ENCODE assay signal across 9 mouse cellular contexts in genomic region chr17:33802221-33802620, GRCm38 (mm10). TPM values are rescaled to one million over a fixed set of nuclear protein-coding genes. Genes with fewer than 3 reads are reported as not detected.
A peak's percentile ranks its signal among the peaks of the same experiment; 100 is the strongest.
DNase-seq lines count a peak whose midpoint lies in the region; TF ChIP-seq lines count a peak whose summit lies in the region.
"Had no signal": no experiment of that assay in that cellular context is flagged by ENCODE, and none has a peak within 500 bp of the region (broad histone marks: within the 10 kb centered on the region; RNA-seq: fewer than 3 reads in every experiment).

No protein-coding gene starts in this region.

- no peak overlapping the region for H3K4me2 ChIP-seq in CH12.LX (ENCODE audit: insufficient read depth, low read depth, poor library complexity, severe bottlenecking)

- TF ChIP-seq CTCF in layer of hippocampus, adult 2 months (conservative IDR thresholded peaks at IDR 0.05) = peak; percentile 79
- TF ChIP-seq CTCF in CH12.LX (conservative IDR thresholded peaks at IDR 0.05 in 1 of 2, IDR thresholded peaks at IDR 0.05 in 1 of 2; ENCODE audit: low read depth in 2 of 2, low read length in 2 of 2) (peak; percentile 39 to 77; a peak in 3 of 4 replicates), MEL (IDR thresholded peaks at IDR 0.05 in 2 of 3, conservative IDR thresholded peaks at IDR 0.05 in 1 of 3; ENCODE audit: control insufficient read depth in 1 of 3, insufficient read depth in 1 of 3, low read depth in 2 of 3, low read length in 3 of 3, poor library complexity in 1 of 3, severe bottlenecking in 1 of 3) (peak in 2 of 3 experiments; percentile 47 to 50; a peak in 4 of 6 replicates)

- H3K4me3 ChIP-seq in layer of hippocampus, adult 2 months = no peak overlapping the region
- H3K4me3 ChIP-seq in CH12.LX (replicated peaks in 1 of 3; ENCODE audit: low read depth in 2 of 3, low read length in 2 of 3, poor library complexity in 1 of 3) = no peak overlapping the region
- no peak overlapping the region for H3K4me3 ChIP-seq in MEL (ENCODE audit: control insufficient read depth in 1 of 2, insufficient read depth in 1 of 2, low read depth in 2 of 2, low read length in 2 of 2)
- H3K4me3 ChIP-seq: megakaryocyte, embryonic 14.5 days had no signal

- H3K27me3 ChIP-seq in CH12.LX (replicated peaks) = peaks cover 6% of the 10 kb centered on the region
- no peaks in the 10 kb centered on the region; a peak in 1 of 4 replicates for H3K27me3 ChIP-seq in MEL (ENCODE audit: control insufficient read depth in 1 of 2, insufficient read depth in 2 of 2, low read length in 2 of 2)

- H3K27ac ChIP-seq in layer of hippocampus, adult 2 months = no peak overlapping the region
- H3K27ac ChIP-seq in CH12.LX (ENCODE audit: insufficient read depth, low read depth) = no peak overlapping the region
- H3K27ac ChIP-seq in MEL (ENCODE audit: control insufficient read depth, low read depth, low read length) = no peak overlapping the region

- H3K79me2 ChIP-seq in CH12.LX (replicated peaks; ENCODE audit: control insufficient read depth, extremely low read depth, insufficient read depth, poor library complexity, severe bottlenecking) = no peaks in the 10 kb centered on the region
- H3K79me2 ChIP-seq in MEL (ENCODE audit: control insufficient read depth, insufficient read depth, low read length, poor library complexity) = no peaks in the 10 kb centered on the region

- H3K9ac ChIP-seq in CH12.LX (ENCODE audit: insufficient read depth, low read depth) = no peak overlapping the region
- H3K9ac ChIP-seq in MEL (ENCODE audit: control insufficient read depth, low read depth, low read length, poor library complexity, severe bottlenecking) = no peak overlapping the region

- no peak for DNase-seq in layer of hippocampus, adult 2 months (ENCODE audit: low spot score in 2 of 2)
- DNase-seq in layer of hippocampus, adult 9-10 months (ENCODE audit: low spot score) = no peak
- DNase-seq in CH12.LX (ENCODE audit: extremely low read depth) = no peak
- no peak for DNase-seq in MEL (ENCODE audit: low read depth, low spot score)
- peak; percentile 73 for DNase-seq in induced T-regulatory cell, adult 2 months (ENCODE audit: low read depth)
- DNase-seq in urinary bladder, postnatal 4 days (ENCODE audit: low spot score in 2 of 2) = no peak
- DNase-seq in left cerebral cortex, postnatal 25 days (ENCODE audit: low spot score in 2 of 2) = no peak
- DNase-seq: cerebellum, adult 9-11 months had no signal

- TF ChIP-seq POLR2A in CH12.LX (IDR thresholded peaks at IDR 0.05; ENCODE audit: low read depth, low read length) = no peak
- TF ChIP-seq POLR2A in MEL (IDR thresholded peaks at IDR 0.05; ENCODE audit: control insufficient read depth in 1 of 2, insufficient read depth in 1 of 2, low read depth in 1 of 2, low read length in 2 of 2, poor library complexity in 1 of 2) = no peak

- in situ Hi-C loops in CH12.LX (cut with MboI; ENCODE audit: low pct_ligation_motif_present, low pct_unique_long_range_greater_than_20kb, low sequenced_read_pairs) = loop anchor here (10.0 kb wide), 1 partner anchor 357 kb away; no protein-coding TSS in a partner anchor

- no peaks in the 10 kb centered on the region for H3K36me3 ChIP-seq in CH12.LX (replicated peaks in 1 of 2; ENCODE audit: control insufficient read depth in 1 of 2, insufficient read depth in 1 of 2, low read length in 1 of 2)
- no peaks in the 10 kb centered on the region for H3K36me3 ChIP-seq in MEL (ENCODE audit: control insufficient read depth in 1 of 2, insufficient read depth in 2 of 2, low read length in 2 of 2)

- no peak for TF ChIP-seq EP300 in CH12.LX (IDR thresholded peaks at IDR 0.05; ENCODE audit: low read length)
- TF ChIP-seq EP300 in MEL (IDR thresholded peaks at IDR 0.05; ENCODE audit: low read depth in 1 of 2, low read length in 2 of 2) = no peak

- dilution Hi-C loops in CH12.LX (cut with MboI; ENCODE audit: extremely low pct_ligation_motif_present, extremely low pct_unique_long_range_greater_than_20kb, low sequenced_read_pairs) = no loop called here

- H3K9me3 ChIP-seq in CH12.LX (replicated peaks; ENCODE audit: low read length) = no peaks in the 10 kb centered on the region
- no peaks in the 10 kb centered on the region for H3K9me3 ChIP-seq in MEL (replicated peaks; ENCODE audit: insufficient read depth, low read length)
- H3K9me3 ChIP-seq: megakaryocyte, embryonic 14.5 days had no signal

- peaks cover 6 to 8% of the 10 kb centered on the region in 2 experiments for H3K4me1 ChIP-seq in CH12.LX (ENCODE audit: control insufficient read depth in 1 of 2, insufficient read depth in 2 of 2)
- H3K4me1 ChIP-seq in MEL (ENCODE audit: control insufficient read depth in 1 of 2, insufficient read depth in 2 of 2, low read length in 2 of 2) = peaks cover 0 to 4% of the 10 kb centered on the region in 2 experiments; a peak in 1 of 4 replicates

- intact Hi-C loops in left cerebral cortex, postnatal 25 days (cut with DNase I) = loop anchor here (5.0 kb wide), 2 partner anchors 50 to 75 kb away; no protein-coding TSS in a partner anchor

- peak; percentile 81 for TF ChIP-seq RAD21 in CH12.LX (IDR thresholded peaks at IDR 0.05; ENCODE audit: low read depth, low read length)
- TF ChIP-seq RAD21 in MEL (IDR thresholded peaks at IDR 0.05; ENCODE audit: low read depth, low read length) = peak; percentile 60

TF ChIP-seq in CH12.LX, 34 proteins besides CTCF, POLR2A, EP300 and RAD21 (continues in another document):
- TF ChIP-seq NELFE (IDR thresholded peaks at IDR 0.05; ENCODE audit: low read depth, low read length) (no peak), JUN (IDR thresholded peaks at IDR 0.05; ENCODE audit: insufficient read depth, low read depth, low read length) (no peak), SIN3A (IDR thresholded peaks at IDR 0.05; ENCODE audit: low read length) (0 out of 2 replicates have a peak, but pooled peaks have one; percentile 32), MAZ (IDR thresholded peaks at IDR 0.05; ENCODE audit: low read depth, low read length) (0 out of 2 replicates have a peak, but pooled peaks have one; percentile 40), ZNF384 (IDR thresholded peaks at IDR 0.05; ENCODE audit: low read depth, low read length) (peak; percentile 100), GABPA (IDR thresholded peaks at IDR 0.05; ENCODE audit: insufficient replicate concordance, low read depth, low read length) (no peak)

TF ChIP-seq in MEL, 35 proteins besides CTCF, POLR2A, EP300 and RAD21 (continues in another document):
- TF ChIP-seq MXI1 (IDR thresholded peaks at IDR 0.05; ENCODE audit: low read depth, low read length) (no peak), GABPA (IDR thresholded peaks at IDR 0.05; ENCODE audit: low read depth, low read length) (no peak), ZC3H11A (IDR thresholded peaks at IDR 0.05; ENCODE audit: low read depth, low read length) (peak; percentile 34), SMC3 (IDR thresholded peaks at IDR 0.05; ENCODE audit: low read depth, low read length) (peak; percentile 53), NELFE (IDR thresholded peaks at IDR 0.05; ENCODE audit: low read depth, low read length) (no peak), BHLHE40 (IDR thresholded peaks at IDR 0.05; ENCODE audit: borderline replicate concordance, low read depth, low read length) (no peak), CHD1 (IDR thresholded peaks at IDR 0.05; ENCODE audit: low read depth, low read length) (no peak), MAX (IDR thresholded peaks at IDR 0.05; ENCODE audit: low read length) (no peak)

RNA-seq across cellular contexts. Expression of gene Kank3, which starts 8.1 kb away (rescaled TPM):
- total RNA-seq in layer of hippocampus, adult 2 months (2021) = 10 to 100 TPM; 35.2 to 40.6 TPM
- total RNA-seq in CH12.LX (2012; rRNA removed) (10.8 and 15.7 TPM in 2 replicates), CH12.LX (2014; rRNA removed) (0.50 and 0.81 TPM in 2 replicates), MEL (2012; rRNA removed) (5.0 and 5.2 TPM in 2 replicates)
- polyA plus RNA-seq in CH12.LX (2012; ENCODE audit: insufficient read length, low read depth) (0.78 and 1.8 TPM in 2 replicates), MEL (2012; ENCODE audit: insufficient read depth in 1 of 2, insufficient read length in 2 of 2, low read depth in 1 of 2, low replicate concordance in 2 of 2, missing spikeins in 1 of 2) (1 to 10 TPM in 1 of 2 experiments, not detected in 1; 5.5 TPM)
- total RNA-seq in left cerebral cortex, postnatal 25 days (2021) = 10 to 100 TPM; 37.0 to 39.7 TPM

RNA-seq across cellular contexts. Expression of gene Angptl4, which starts 20.6 kb away (rescaled TPM):
- 1 to 10 TPM; 4.1 to 4.2 TPM for total RNA-seq in layer of hippocampus, adult 2 months (2021)
- total RNA-seq in CH12.LX (2012; rRNA removed) (8.0 and 9.4 TPM in 2 replicates), CH12.LX (2014; rRNA removed) (11.7 and 12.2 TPM in 2 replicates), MEL (2012; rRNA removed) (11.7 and 13.5 TPM in 2 replicates)
- polyA plus RNA-seq in CH12.LX (2012; ENCODE audit: insufficient read length, low read depth) (6.3 and 6.8 TPM in 2 replicates), MEL (2012; ENCODE audit: insufficient read depth in 1 of 2, insufficient read length in 2 of 2, low read depth in 1 of 2, low replicate concordance in 2 of 2, missing spikeins in 1 of 2) (10 to 100 TPM in 1 of 2 experiments, not detected in 1; 15.8 TPM)
- 1 to 10 TPM; 3.9 to 4.1 TPM for total RNA-seq in left cerebral cortex, postnatal 25 days (2021)

RNA-seq across cellular contexts. Expression of gene Rps28, which starts 22.1 kb away (rescaled TPM):
- 100 to 1,000 TPM; 723 to 770 TPM for total RNA-seq in layer of hippocampus, adult 2 months (2021)
- total RNA-seq in CH12.LX (2012; rRNA removed) = 4,496 and 4,575 TPM in 2 replicates
- total RNA-seq in CH12.LX (2014; rRNA removed) = 696 and 765 TPM in 2 replicates
- 782 and 837 TPM in 2 replicates for polyA plus RNA-seq in CH12.LX (2012; ENCODE audit: insufficient read length, low read depth)
- 3,378 and 3,556 TPM in 2 replicates for total RNA-seq in MEL (2012; rRNA removed)
- 1,000 to 10,000 TPM in 1 of 2 experiments, 100 to 1,000 TPM in 1; 994 to 2,154 TPM for polyA plus RNA-seq in MEL (2012; ENCODE audit: insufficient read depth in 1 of 2, insufficient read length in 2 of 2, low read depth in 1 of 2, low replicate concordance in 2 of 2, missing spikeins in 1 of 2)
- 100 to 1,000 TPM; 675 to 677 TPM for total RNA-seq in left cerebral cortex, postnatal 25 days (2021)

RNA-seq across cellular contexts. Expression of gene Ndufa7, which starts 22.2 kb away (rescaled TPM):
- 100 to 1,000 TPM; 207 to 208 TPM for total RNA-seq in layer of hippocampus, adult 2 months (2021)
- total RNA-seq in CH12.LX (2012; rRNA removed) = 316 and 364 TPM in 2 replicates
- total RNA-seq in CH12.LX (2014; rRNA removed) = 168 and 194 TPM in 2 replicates
- polyA plus RNA-seq in CH12.LX (2012; ENCODE audit: insufficient read length, low read depth) = 153 and 164 TPM in 2 replicates
- total RNA-seq in MEL (2012; rRNA removed) = 359 and 370 TPM in 2 replicates
- polyA plus RNA-seq in MEL (2012; ENCODE audit: insufficient read depth in 1 of 2, insufficient read length in 2 of 2, low read depth in 1 of 2, low replicate concordance in 2 of 2, missing spikeins in 1 of 2) = 100 to 1,000 TPM in 1 of 2 experiments, not detected in 1; 326 TPM
- total RNA-seq in left cerebral cortex, postnatal 25 days (2021) = 100 to 1,000 TPM; 196 to 205 TPM

RNA-seq across cellular contexts. Expression of gene Cd320, which starts 40.7 kb away (rescaled TPM):
- 10 to 100 TPM; 22.6 to 25.0 TPM for total RNA-seq in layer of hippocampus, adult 2 months (2021)
- total RNA-seq in CH12.LX (2012; rRNA removed) (53.7 and 57.1 TPM in 2 replicates), CH12.LX (2014; rRNA removed) (67.1 and 84.2 TPM in 2 replicates), MEL (2012; rRNA removed) (38.5 and 48.5 TPM in 2 replicates)
- polyA plus RNA-seq in CH12.LX (2012; ENCODE audit: insufficient read length, low read depth) (45.3 and 50.9 TPM in 2 replicates), MEL (2012; ENCODE audit: insufficient read depth in 1 of 2, insufficient read length in 2 of 2, low read depth in 1 of 2, low replicate concordance in 2 of 2, missing spikeins in 1 of 2) (10 to 100 TPM in 1 of 2 experiments, not detected in 1; 45.6 TPM)
- 10 to 100 TPM; 28.1 to 28.3 TPM for total RNA-seq in left cerebral cortex, postnatal 25 days (2021)
